Mouse (Mus musculus) thymus, adult 2 months (tissue): Measurements from ENCODE around the gene B3gat3. TPM values are rescaled to one million over a fixed set of nuclear protein-coding genes. Genes with fewer than 3 reads are reported as not detected.

Experiments
- DNase-seq: peaks from one replicate; pipeline ENCODE4 v3.0.0; 2021
- H3K27ac ChIP-seq: fragments of 200-500 bp; 2 replicates; pipeline ENCODE4 v1.5.1; 2012; ENCODE audit warnings: low read length, control low read depth; ENCODE audit not compliant: control insufficient read depth, insufficient read depth
- H3K27me3 ChIP-seq: fragments of 200-500 bp; 2 replicates; pipeline ENCODE4 v1.6.1; 2012; ENCODE audit warnings: mild to moderate bottlenecking, low read length, moderate library complexity, mixed read lengths; ENCODE audit not compliant: control insufficient read depth, insufficient read depth
- H3K36me3 ChIP-seq: fragments of 200-500 bp; 2 replicates; pipeline ENCODE4 v1.6.1; 2012; ENCODE audit warnings: mild to moderate bottlenecking, low read length, moderate library complexity; ENCODE audit not compliant: control insufficient read depth, insufficient read depth
- H3K4me1 ChIP-seq: fragments of 200-500 bp; replicated peaks from 2 replicates; pipeline ENCODE4 v1.6.1; 2012; ENCODE audit warnings: low read length; ENCODE audit not compliant: control insufficient read depth, insufficient read depth
- H3K4me3 ChIP-seq: fragments of 200-500 bp; 2 replicates; pipeline ENCODE4 v1.5.1; 2012; ENCODE audit warnings: mild to moderate bottlenecking, low read length, control low read depth, moderate library complexity; ENCODE audit not compliant: control insufficient read depth, insufficient read depth
- CTCF ChIP-seq: fragments of 200-500 bp; IDR thresholded peaks from 2 replicates; pipeline ENCODE4 v1.5.1; 2012; ENCODE audit warnings: mild to moderate bottlenecking, control low read depth, low read length, moderate library complexity, borderline replicate concordance; ENCODE audit not compliant: control insufficient read depth, poor library complexity, insufficient read depth; ENCODE audit errors: extremely low read depth
- POLR2A ChIP-seq: fragments of 200-500 bp; IDR thresholded peaks from 2 replicates; pipeline ENCODE4 v1.6.1; 2012; ENCODE audit warnings: mild to moderate bottlenecking, low read length, control low read depth, moderate library complexity; ENCODE audit not compliant: control insufficient read depth, poor library complexity, insufficient read depth; ENCODE audit errors: extremely low read depth
- WGBS: fragments of 180-500 bp; shearing (Covaris S2); methylation state at CpG from one replicate; pipeline ENCODE4 v1.1.7; 2018; 5-methylcytosine and 5-hydroxymethylcytosine counted together
- polyA plus RNA-seq: library from polyadenylated mRNA; depleted of rRNA; stranded (reverse); fragments of >200 nt; gene quantifications from 2 replicates; pipeline ENCODE4 v1.2.3, GENCODE M21; 2012

The B3gat3 gene
- polyA plus RNA-seq, 1 experiment, result 106 TPM

- H3K4me3 ChIP-seq, result no peak overlapping the region
- peaks cover 17% of the 10 kb centered on the region for H3K36me3 ChIP-seq
- no peak overlapping the region for H3K27ac ChIP-seq
- 59% methylated on average over 3 of the region's 3 CpGs for WGBS
- peaks cover 9% of the 10 kb centered on the region for H3K4me1 ChIP-seq
- no peak for DNase-seq
- no peaks in the 10 kb centered on the region for H3K27me3 ChIP-seq
- no peak for TF ChIP-seq POLR2A
- TF ChIP-seq CTCF, result no peak
Measured at GRCm38 (mm10) chr19:8899079-8899478, 21.1 kb upstream of the B3gat3 start.

GRCm38 (mm10) chr19:8903412-8903811, 16.8 kb upstream of the B3gat3 start:
- no peaks in the 10 kb centered on the region for H3K4me1 ChIP-seq
- WGBS, result 96% methylated on average over 5 of the region's 5 CpGs
- peaks cover 55% of the 10 kb centered on the region for H3K36me3 ChIP-seq
- H3K27me3 ChIP-seq, result no peaks in the 10 kb centered on the region
- no peak overlapping the region for H3K27ac ChIP-seq
- no peak for DNase-seq
- TF ChIP-seq CTCF (no peak), POLR2A (no peak)
- no peak overlapping the region for H3K4me3 ChIP-seq

- Histone ChIP-seq H3K4me1 (no peaks in the 10 kb centered on the region), H3K27me3 (no peaks in the 10 kb centered on the region), H3K27ac (no peak overlapping the region), H3K4me3 (no peak overlapping the region), H3K36me3 (peaks cover 96% of the 10 kb centered on the region)
- TF ChIP-seq CTCF (no peak), POLR2A (no peak)
- no peak for DNase-seq
- 96% methylated on average over 6 of the region's 6 CpGs for WGBS
Measured at GRCm38 (mm10) chr19:8908531-8908930, 11.6 kb upstream of the B3gat3 start.

- H3K27ac ChIP-seq, result no peak overlapping the region
- no peaks in the 10 kb centered on the region for H3K27me3 ChIP-seq
- H3K36me3 ChIP-seq, result peaks cover 96% of the 10 kb centered on the region
- WGBS, result 99% methylated on average over 5 of the region's 5 CpGs
- no peak for TF ChIP-seq POLR2A
- TF ChIP-seq CTCF, result no peak
- DNase-seq, result no peak
- no peak overlapping the region for H3K4me3 ChIP-seq
- H3K4me1 ChIP-seq, result no peaks in the 10 kb centered on the region
Measured at GRCm38 (mm10) chr19:8911810-8912209, 8.4 kb upstream of the B3gat3 start.

GRCm38 (mm10) chr19:8914212-8914611, 6.0 kb upstream of the B3gat3 start:
- no peaks in the 10 kb centered on the region for H3K27me3 ChIP-seq
- peaks cover 72% of the 10 kb centered on the region for H3K36me3 ChIP-seq
- no peaks in the 10 kb centered on the region for H3K4me1 ChIP-seq
- DNase-seq, result no peak
- no peak for TF ChIP-seq CTCF
- TF ChIP-seq POLR2A, result no peak
- no peak overlapping the region for H3K4me3 ChIP-seq
- WGBS, result 95% methylated on average over 3 of the region's 3 CpGs
- H3K27ac ChIP-seq, result no peak overlapping the region

GRCm38 (mm10) chr19:8919000-8919399, 1.2 kb upstream of the B3gat3 start:
- DNase-seq, result no peak
- TF ChIP-seq POLR2A, result no peak
- TF ChIP-seq CTCF, result no peak
- Histone ChIP-seq H3K36me3 (peaks cover 24% of the 10 kb centered on the region), H3K27ac (no peak overlapping the region), H3K4me1 (peaks cover 5% of the 10 kb centered on the region; the same call in 1 of the 2 replicates), H3K4me3 (no peak overlapping the region), H3K27me3 (no peaks in the 10 kb centered on the region)
- WGBS, result 51% methylated on average over 3 of the region's 3 CpGs

- Histone ChIP-seq H3K36me3 (peaks cover 17% of the 10 kb centered on the region), H3K4me3 (no peak overlapping the region), H3K4me1 (peaks cover 5% of the 10 kb centered on the region; the same call in 1 of the 2 replicates), H3K27ac (peak overlapping the region; percentile 24; the same call in 1 of the 2 replicates), H3K27me3 (no peaks in the 10 kb centered on the region)
- 79% methylated on average over 6 of the region's 6 CpGs for WGBS
- TF ChIP-seq CTCF, result no peak
- no peak for DNase-seq
Measured at GRCm38 (mm10) chr19:8919684-8920072, 496 bp upstream of the B3gat3 start.
